35 mouse cellular contexts compared by ENCODE assay signal in the genomic region with DNA sequence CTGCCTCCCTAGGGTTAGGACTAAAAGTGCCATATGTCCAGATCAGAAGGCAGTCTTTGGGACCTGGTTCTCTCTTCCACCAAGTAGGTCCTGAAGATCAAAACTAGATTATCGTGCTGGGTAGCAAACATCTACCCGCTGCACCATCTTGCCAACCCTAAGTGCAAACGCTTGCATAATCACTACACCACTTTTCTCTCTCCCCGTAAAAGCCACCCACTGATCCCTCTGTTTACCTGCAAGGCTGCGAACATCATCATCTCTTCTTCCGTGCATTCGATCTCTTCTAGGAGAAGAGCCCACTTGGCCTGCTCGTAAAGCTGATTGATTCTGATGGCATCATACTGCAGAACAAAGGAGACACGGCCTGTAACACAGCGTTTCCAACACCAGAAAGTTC. TPM values are rescaled to one million over a fixed set of nuclear protein-coding genes. Genes with fewer than 3 reads are reported as not detected.
"Had no signal": no experiment of that assay in that cellular context is flagged by ENCODE, and none has a peak within 500 bp of the region (broad histone marks: within the 10 kb centered on the region; RNA-seq: fewer than 3 reads in every experiment).

No protein-coding gene starts in this region.

- H3K9ac ChIP-seq: limb, embryonic 12.5 days; limb, embryonic 13.5 days; limb, embryonic 15.5 days; liver, embryonic 12.5 days; liver, embryonic 13.5 days; liver, embryonic 14.5 days; liver, embryonic 15.5 days; liver, postnatal 0 days; lung, embryonic 14.5 days; lung, embryonic 15.5 days; midbrain, embryonic 12.5 days; midbrain, embryonic 13.5 days; midbrain, embryonic 15.5 days; neural tube, embryonic 12.5 days had no signal

- H3K4me3 ChIP-seq: limb, embryonic 10.5 days; limb, embryonic 12.5 days; limb, embryonic 13.5 days; limb, embryonic 15.5 days; liver, embryonic 12.5 days; liver, embryonic 13.5 days; liver, embryonic 15.5 days; lung, embryonic 15.5 days; megakaryocyte, embryonic 14.5 days; midbrain, embryonic 10.5 days; midbrain, embryonic 12.5 days; midbrain, embryonic 13.5 days; midbrain, embryonic 15.5 days; myocyte; neural tube, embryonic 12.5 days had no signal

- H3K4me1 ChIP-seq: limb, embryonic 10.5 days; limb, embryonic 12.5 days; limb, embryonic 13.5 days; limb, embryonic 15.5 days; liver, embryonic 15.5 days; megakaryocyte, embryonic 14.5 days; midbrain, embryonic 12.5 days; midbrain, embryonic 13.5 days; midbrain, embryonic 15.5 days had no signal

- H3K4me2 ChIP-seq: limb, embryonic 12.5 days; limb, embryonic 13.5 days; limb, embryonic 15.5 days; liver, embryonic 12.5 days; liver, embryonic 13.5 days; liver, embryonic 15.5 days; lung, embryonic 14.5 days; lung, embryonic 15.5 days; midbrain, embryonic 11.5 days; midbrain, embryonic 12.5 days; midbrain, embryonic 13.5 days; midbrain, embryonic 15.5 days; neural tube, embryonic 12.5 days had no signal

- H3K27ac ChIP-seq: limb, embryonic 10.5 days; limb, embryonic 12.5 days; limb, embryonic 13.5 days; limb, embryonic 15.5 days; liver, embryonic 12.5 days; liver, embryonic 13.5 days; liver, embryonic 14.5 days; liver, embryonic 15.5 days; lung, embryonic 15.5 days; macrophage; midbrain, embryonic 10.5 days; midbrain, embryonic 12.5 days; midbrain, embryonic 13.5 days; midbrain, embryonic 15.5 days; neural tube, embryonic 12.5 days had no signal

- ATAC-seq: liver, embryonic 12.5 days; liver, postnatal 0 days; lung, postnatal 0 days; midbrain, embryonic 13.5 days; midbrain, embryonic 15.5 days; midbrain, embryonic 16.5 days had no signal

- H3K27me3 ChIP-seq: limb, embryonic 12.5 days; limb, embryonic 13.5 days; limb, embryonic 15.5 days; liver, embryonic 12.5 days; liver, embryonic 13.5 days; liver, embryonic 15.5 days; lung, embryonic 15.5 days; midbrain, embryonic 12.5 days; midbrain, embryonic 13.5 days; midbrain, embryonic 15.5 days; neural tube, embryonic 12.5 days had no signal

- DNase-seq: left cerebral cortex, postnatal 4 days; liver; liver, embryonic 13.5 days; liver, postnatal 0 days; lung, adult 18-20 months; lung, adult 2 months; lung, embryonic 14.5 days; lung, postnatal 10 days; lung, postnatal 14 days; lung, postnatal 36 days; lung, postnatal 4 days; midbrain, embryonic 14.5 days had no signal

- H3K9me3 ChIP-seq: limb, embryonic 10.5 days; limb, embryonic 15.5 days; liver, embryonic 12.5 days; liver, embryonic 13.5 days; liver, embryonic 15.5 days; lung, embryonic 15.5 days; midbrain, embryonic 13.5 days; midbrain, embryonic 15.5 days; neural tube, embryonic 12.5 days had no signal

RNA-seq across cellular contexts. Expression of a gene that starts 57.4 kb away (rescaled TPM):
- total RNA-seq: megakaryocyte progenitor cell, adult 5-6 weeks; megakaryocyte, adult 5-6 weeks; megakaryocyte-erythroid progenitor cell, adult 5-6 weeks; monocyte, adult 5-6 weeks had no signal
- polyA plus RNA-seq: macrophage had no signal
